Mouse (Mus musculus) retina, postnatal 7 days (tissue): ENCODE measurements at regions not wholly inside any gene's neighbourhood (a gene's known extent, or its start where the extent isn't known, plus 50 kb on each side); places are given as distances from the start of the nearest gene placed in this dataset.

Experiments used
- DNase-seq: peaks from one replicate; pipeline ENCODE4 v3.0.0-alpha.2; 2012; ENCODE audit warnings: low read depth, low spot score

GRCm38 (mm10) chr5:58822704-58823103 is 1104.9 kb downstream of the Pcdh7 start:
- no peak for DNase-seq

DNA sequence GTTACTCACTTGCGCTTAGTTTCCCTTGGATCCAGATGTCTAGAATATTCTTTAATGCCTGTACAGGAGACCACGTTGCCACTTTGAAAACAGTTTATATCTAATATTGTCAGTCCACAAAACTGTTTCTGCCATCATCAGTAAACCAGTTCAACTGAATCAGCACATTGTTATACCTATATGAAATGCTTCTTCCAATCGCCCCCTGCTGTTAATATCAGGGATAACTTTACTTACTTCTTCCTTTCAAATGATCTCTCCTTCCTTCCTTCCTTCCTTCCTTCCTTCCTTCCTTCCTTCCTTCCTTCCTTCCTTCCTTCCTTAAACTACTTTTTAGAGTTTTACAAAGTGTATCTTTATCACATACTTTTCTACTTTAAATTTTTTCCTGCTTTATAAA is 1108.2 kb downstream of the Pcdh7 start:
- DNase-seq = no peak

DNA sequence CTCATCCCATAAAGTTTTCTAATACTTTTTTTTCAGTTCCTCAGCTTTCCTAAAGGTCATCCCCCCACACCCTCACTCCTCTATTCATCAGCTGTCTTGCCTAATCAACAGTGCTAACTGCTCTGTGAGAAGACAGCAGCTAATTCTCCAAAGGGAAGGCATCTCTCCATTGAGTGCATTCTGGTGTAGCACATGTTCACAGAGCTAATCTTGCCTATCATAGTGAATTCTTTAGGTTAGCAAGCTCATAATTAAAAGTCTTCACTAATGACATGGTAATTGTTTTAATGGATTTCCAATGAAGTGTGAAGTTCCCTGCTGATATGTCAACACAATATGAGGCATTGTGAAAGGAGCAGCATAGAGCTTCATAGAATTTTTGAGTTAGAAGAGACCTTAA is 1129.2 kb downstream of the Pcdh7 start:
- DNase-seq = peak; percentile 4

- no peak for DNase-seq
These were observed 1140.2 kb downstream of the Pcdh7 start for GRCm38 (mm10) chr5:58858016-58858415.

- DNase-seq = no peak
These were observed 1175.7 kb downstream of the Pcdh7 start for GRCm38 (mm10) chr5:58893493-58893892.

- DNase-seq = no peak
These were observed 1223.7 kb downstream of the Pcdh7 start for GRCm38 (mm10) chr5:58941436-58941835.

DNA sequence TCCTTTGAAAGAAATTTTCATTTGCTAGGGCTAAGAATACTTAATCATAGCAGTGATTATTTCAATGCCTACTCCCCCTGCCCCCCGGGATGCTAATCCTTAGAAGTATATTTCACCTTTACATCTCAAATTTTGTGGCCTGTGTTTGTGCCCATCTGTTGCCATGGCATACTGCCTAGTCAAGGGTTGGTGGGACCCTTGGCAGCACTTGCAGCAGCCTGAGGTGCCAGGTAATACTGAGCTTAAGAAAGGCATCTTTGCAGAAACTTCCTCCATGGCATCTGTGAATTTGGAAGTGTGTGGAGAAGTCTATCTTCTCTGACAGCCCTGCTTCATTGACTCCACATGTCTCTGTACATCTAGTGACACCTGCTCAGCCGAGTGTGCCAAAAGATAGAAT is 1257.5 kb downstream of the Pcdh7 start:
- no peak for DNase-seq

- DNase-seq = no peak
These were observed 1270.0 kb downstream of the Pcdh7 start for GRCm38 (mm10) chr5:58987754-58988153.
